Mouse (Mus musculus) splenic B cell, adult 2 months (primary cell): ENCODE results near the gene Cep128.

Experiments
- DNase-seq: peaks from one replicate; pipeline ENCODE4 v3.0.0-alpha.2; 2011; ENCODE audit warnings: low read depth, low spot score
- H3K27me3 ChIP-seq: 2 replicates; pipeline ENCODE4 v1.6.1; 2012; ENCODE audit warnings: mild to moderate bottlenecking, low read length, moderate library complexity, mixed read lengths; ENCODE audit not compliant: control insufficient read depth, poor library complexity, insufficient read depth, severe bottlenecking
- H3K36me3 ChIP-seq: 2 replicates; pipeline ENCODE4 v1.6.1; 2012; ENCODE audit warnings: mild to moderate bottlenecking, low read length, moderate library complexity, mixed read lengths; ENCODE audit not compliant: control insufficient read depth, poor library complexity, insufficient read depth, severe bottlenecking

Cep128 gene

GRCm38 (mm10) chr12:91384281-91385017 lies at the start of gene Cep128, which contains the start of gene Tshr:
TSS of gene Cep128 (minus strand) at chr12:91384409.
TSS of gene Tshr (plus strand) at chr12:91384563.
- DNase-seq = peak; percentile 94
- Histone ChIP-seq H3K27me3 (no peaks in the 10 kb centered on the region), H3K36me3 (peaks cover 4% of the 10 kb centered on the region)

- Histone ChIP-seq H3K27me3 (no peaks in the 10 kb centered on the region), H3K36me3 (no peaks in the 10 kb centered on the region)
- no peak for DNase-seq
Measured at GRCm38 (mm10) chr12:91427129-91427528, 42.9 kb upstream of the Cep128 start.

GRCm38 (mm10) chr12:91426499-91426898 lies 42.3 kb upstream of the Cep128 start:
- Histone ChIP-seq H3K36me3 (no peaks in the 10 kb centered on the region), H3K27me3 (no peaks in the 10 kb centered on the region)
- DNase-seq = no peak

GRCm38 (mm10) chr12:91423125-91423820 lies 39.1 kb upstream of the Cep128 start:
- Histone ChIP-seq H3K36me3 (no peaks in the 10 kb centered on the region), H3K27me3 (no peaks in the 10 kb centered on the region)
- peak; percentile 54 for DNase-seq

- Histone ChIP-seq H3K27me3 (no peaks in the 10 kb centered on the region), H3K36me3 (no peaks in the 10 kb centered on the region)
- DNase-seq = no peak
Measured at GRCm38 (mm10) chr12:91421272-91421671, 37.1 kb upstream of the Cep128 start.

GRCm38 (mm10) chr12:91418791-91419190 lies 34.6 kb upstream of the Cep128 start:
- DNase-seq = peak; percentile 49
- no peaks in the 10 kb centered on the region for H3K27me3 ChIP-seq
- H3K36me3 ChIP-seq = no peaks in the 10 kb centered on the region

GRCm38 (mm10) chr12:91416828-91417227 lies 32.6 kb upstream of the Cep128 start:
- no peak for DNase-seq
- no peaks in the 10 kb centered on the region for H3K36me3 ChIP-seq
- no peaks in the 10 kb centered on the region for H3K27me3 ChIP-seq

- no peak for DNase-seq
- no peaks in the 10 kb centered on the region for H3K27me3 ChIP-seq
- H3K36me3 ChIP-seq = no peaks in the 10 kb centered on the region
Measured at GRCm38 (mm10) chr12:91415112-91415511, 30.9 kb upstream of the Cep128 start.

- no peaks in the 10 kb centered on the region for H3K36me3 ChIP-seq
- no peak for DNase-seq
Measured at GRCm38 (mm10) chr12:91412461-91413182, 28.4 kb upstream of the Cep128 start.

GRCm38 (mm10) chr12:91410306-91410705 lies 26.1 kb upstream of the Cep128 start:
- H3K36me3 ChIP-seq = no peaks in the 10 kb centered on the region
- DNase-seq = no peak
- H3K27me3 ChIP-seq = no peaks in the 10 kb centered on the region

More at GRCm38 (mm10) chr12:91412461-91413182, 28.4 kb upstream of the Cep128 start:
- no peaks in the 10 kb centered on the region for H3K27me3 ChIP-seq

- no peak for DNase-seq
- Histone ChIP-seq H3K36me3 (no peaks in the 10 kb centered on the region), H3K27me3 (0 out of 2 replicates have a peak, but pooled peaks cover 1% of the 10 kb centered on the region)
Measured at GRCm38 (mm10) chr12:91401049-91401352, 16.8 kb upstream of the Cep128 start.

- DNase-seq = peak; percentile 54
- 0 out of 2 replicates have a peak, but pooled peaks cover 1% of the 10 kb centered on the region for H3K27me3 ChIP-seq
- no peaks in the 10 kb centered on the region for H3K36me3 ChIP-seq
Measured at GRCm38 (mm10) chr12:91400232-91401048, 16.2 kb upstream of the Cep128 start.

GRCm38 (mm10) chr12:91383516-91384264 lies 519 bp downstream of the Cep128 start:
- peaks cover 4% of the 10 kb centered on the region for H3K36me3 ChIP-seq
- peak; percentile 20 for DNase-seq
- no peaks in the 10 kb centered on the region for H3K27me3 ChIP-seq

- H3K27me3 ChIP-seq = no peaks in the 10 kb centered on the region
- peak; percentile 4 for DNase-seq
Measured at GRCm38 (mm10) chr12:91369173-91369572, 15.0 kb downstream of the Cep128 start.

More at GRCm38 (mm10) chr12:91369173-91369572, 15.0 kb downstream of the Cep128 start:
- H3K36me3 ChIP-seq = no peaks in the 10 kb centered on the region
